Comparison of ENCODE assay signal across 27 mouse cellular contexts in genomic region chr2:172800801-172801200, GRCm38 (mm10).
DNase-seq lines count a peak whose midpoint lies in the region; ATAC-seq lines count a peak whose summit lies in the region.
"Had no signal": no experiment of that assay in that cellular context is flagged by ENCODE, and none has a peak within 500 bp of the region (broad histone marks: within the 10 kb centered on the region; RNA-seq: fewer than 3 reads in every experiment).

No protein-coding gene starts in this region.

- no peak overlapping the region for H3K4me3 ChIP-seq in kidney, embryonic 14.5 days (ENCODE audit: low read length)
- no peak overlapping the region for H3K4me3 ChIP-seq in embryonic facial prominence, embryonic 12.5 days
- H3K4me3 ChIP-seq in limb, embryonic 10.5 days: no peak overlapping the region
- no peak overlapping the region for H3K4me3 ChIP-seq in neural tube, embryonic 14.5 days (ENCODE audit: low read depth, low read length)
- H3K4me3 ChIP-seq: heart, adult 2 months; heart, embryonic 12.5 days; limb, embryonic 15.5 days; liver, embryonic 13.5 days; midbrain, embryonic 12.5 days had no signal

- no peaks in the 10 kb centered on the region for H3K36me3 ChIP-seq in kidney, embryonic 14.5 days (ENCODE audit: control insufficient read depth, insufficient read depth, low read length)
- no peaks in the 10 kb centered on the region for H3K36me3 ChIP-seq in embryonic facial prominence, embryonic 12.5 days
- H3K36me3 ChIP-seq in limb, embryonic 10.5 days: no peaks in the 10 kb centered on the region
- H3K36me3 ChIP-seq in neural tube, embryonic 14.5 days (ENCODE audit: control insufficient read depth, insufficient read depth, low read length): no peaks in the 10 kb centered on the region
- H3K36me3 ChIP-seq: heart, embryonic 12.5 days; limb, embryonic 15.5 days; liver, embryonic 13.5 days; midbrain, embryonic 12.5 days had no signal

- H3K27me3 ChIP-seq in kidney, embryonic 14.5 days (ENCODE audit: control insufficient read depth, insufficient read depth, low read length): no peaks in the 10 kb centered on the region
- H3K27me3 ChIP-seq in embryonic facial prominence, embryonic 12.5 days: no peaks in the 10 kb centered on the region
- H3K27me3 ChIP-seq in limb, embryonic 10.5 days (ENCODE audit: low read depth, poor library complexity, severe bottlenecking): peaks cover 46% of the 10 kb centered on the region
- no peaks in the 10 kb centered on the region for H3K27me3 ChIP-seq in neural tube, embryonic 14.5 days (ENCODE audit: control insufficient read depth, insufficient read depth, low read length)
- H3K27me3 ChIP-seq: liver, embryonic 13.5 days had no signal

- ATAC-seq in kidney, embryonic 14.5 days (ENCODE audit: low FRiP score, low TSS enrichment): 0 out of 2 replicates have a peak, but pooled peaks have one; percentile 29
- ATAC-seq in embryonic facial prominence, embryonic 12.5 days (ENCODE audit: insufficient number of reproducible peaks, insufficient read depth, low FRiP score, low TSS enrichment): no peak
- ATAC-seq in neural tube, embryonic 14.5 days (ENCODE audit: low read depth): peak; percentile 75; the same call in 1 of the 2 replicates
- ATAC-seq: activated CD4-positive, CD25-positive, alpha-beta regulatory T cell, adult 4 months; forebrain, embryonic 16.5 days; hindbrain, postnatal 0 days; intestine, embryonic 16.5 days had no signal

- WGBS in kidney, embryonic 14.5 days: 59% methylated on average over 9 of the region's 9 CpGs
- WGBS in embryonic facial prominence, embryonic 12.5 days: 28% methylated on average over 9 of the region's 9 CpGs
- 29% methylated on average over 9 of the region's 9 CpGs for WGBS in limb, embryonic 10.5 days
- WGBS in neural tube, embryonic 14.5 days: 42% methylated on average over 9 of the region's 9 CpGs

- no peak overlapping the region for H3K9ac ChIP-seq in kidney, embryonic 14.5 days (ENCODE audit: low read depth, low read length)
- H3K9ac ChIP-seq in embryonic facial prominence, embryonic 12.5 days: no peak overlapping the region
- H3K9ac ChIP-seq in neural tube, embryonic 14.5 days (replicated peaks; ENCODE audit: low read depth, low read length): no peak overlapping the region
- H3K9ac ChIP-seq: heart, embryonic 12.5 days; limb, embryonic 15.5 days; liver, embryonic 13.5 days; midbrain, embryonic 12.5 days had no signal

- peaks cover 6% of the 10 kb centered on the region for H3K9me3 ChIP-seq in kidney, embryonic 14.5 days (ENCODE audit: control insufficient read depth, low read length)
- 0 out of 2 replicates have a peak, but pooled peaks cover 6% of the 10 kb centered on the region for H3K9me3 ChIP-seq in embryonic facial prominence, embryonic 12.5 days
- peaks cover 7% of the 10 kb centered on the region for H3K9me3 ChIP-seq in limb, embryonic 10.5 days (replicated peaks)
- no peaks in the 10 kb centered on the region for H3K9me3 ChIP-seq in neural tube, embryonic 14.5 days (ENCODE audit: control insufficient read depth, low read length)
- H3K9me3 ChIP-seq: limb, embryonic 15.5 days; liver, embryonic 13.5 days had no signal

- no peak overlapping the region for H3K4me2 ChIP-seq in kidney, embryonic 14.5 days (replicated peaks; ENCODE audit: low read depth, low read length)
- H3K4me2 ChIP-seq in embryonic facial prominence, embryonic 12.5 days (replicated peaks): no peak overlapping the region
- H3K4me2 ChIP-seq in neural tube, embryonic 14.5 days (ENCODE audit: low read depth, low read length): no peak overlapping the region
- H3K4me2 ChIP-seq: heart, embryonic 12.5 days; limb, embryonic 15.5 days; liver, embryonic 13.5 days; midbrain, embryonic 12.5 days had no signal

- no peaks in the 10 kb centered on the region for H3K4me1 ChIP-seq in kidney, embryonic 14.5 days (ENCODE audit: control insufficient read depth, insufficient read depth, low read length)
- peaks cover 33% of the 10 kb centered on the region for H3K4me1 ChIP-seq in embryonic facial prominence, embryonic 12.5 days
- peaks cover 32% of the 10 kb centered on the region for H3K4me1 ChIP-seq in limb, embryonic 10.5 days
- no peaks in the 10 kb centered on the region for H3K4me1 ChIP-seq in neural tube, embryonic 14.5 days (ENCODE audit: control insufficient read depth, insufficient read depth, low read length)
- H3K4me1 ChIP-seq: heart, embryonic 12.5 days; liver, embryonic 13.5 days had no signal

- no peak overlapping the region for H3K27ac ChIP-seq in kidney, embryonic 14.5 days (ENCODE audit: low read depth, low read length)
- H3K27ac ChIP-seq in embryonic facial prominence, embryonic 12.5 days: peak overlapping the region; percentile 76; the same call in 1 of the 2 replicates
- H3K27ac ChIP-seq in limb, embryonic 10.5 days: peak overlapping the region; percentile 62
- no peak overlapping the region for H3K27ac ChIP-seq in neural tube, embryonic 14.5 days (ENCODE audit: low read depth, low read length)
- H3K27ac ChIP-seq: heart, adult 2 months; hindbrain, postnatal 0 days; limb, embryonic 15.5 days; liver, embryonic 13.5 days; midbrain, embryonic 12.5 days had no signal

- no peak for DNase-seq in kidney, postnatal 25 days
- peak; percentile 62 for DNase-seq in limb, embryonic 10.5 days (ENCODE audit: low spot score)
- DNase-seq in lung, postnatal 4 days: no peak
- DNase-seq: adrenal gland, adult 2 months; adrenal gland, postnatal 36 days; cerebellum, adult 18-20 months; cerebellum, postnatal 10 days; heart, adult 2 months; heart, postnatal 4 days; kidney, adult 8-10 months; kidney, postnatal 10 days; layer of hippocampus, adult 9-11 months; liver, embryonic 13.5 days; lung, adult 18-20 months; lung, postnatal 14 days; retina, postnatal 1 day; right cerebral cortex, postnatal 14 days had no signal

Comparison
In these comparisons a context has a peak if more than half of its experiments do, and no peak if none do; other contexts are left out.
1. H3K27ac ChIP-seq: peak in embryonic facial prominence, embryonic 12.5 days (single experiment) and limb, embryonic 10.5 days (single experiment); none in kidney, embryonic 14.5 days (single experiment) and neural tube, embryonic 14.5 days (single experiment).